Mouse (Mus musculus) CH12.LX (cell line): ENCODE measurements around the gene Gins1. TPM values are rescaled to one million over a fixed set of nuclear protein-coding genes. Genes with fewer than 3 reads are reported as not detected.

Source experiments
- DNase-seq: peaks from one replicate; pipeline ENCODE4 v3.0.0-alpha.2; 2013; ENCODE audit errors: extremely low read depth
- H3K27ac ChIP-seq: 2 replicates; pipeline ENCODE4 v1.5.1; 2012; ENCODE audit warnings: low read depth, mild to moderate bottlenecking, control low read depth, moderate library complexity; ENCODE audit not compliant: insufficient read depth
- H3K27me3 ChIP-seq: replicated peaks from 2 replicates; pipeline ENCODE3; 2012; ENCODE audit warnings: inconsistent platforms
- H3K36me3 ChIP-seq, 2 experiments: replicated peaks in 1 of 2; 2 replicates each; pipeline versions ENCODE3 to v1.6.1; 2012; ENCODE audit warnings: inconsistent platforms in 1 of 2, low read length in 1 of 2, mild to moderate bottlenecking in 1 of 2, mixed read lengths in 1 of 2, moderate library complexity in 1 of 2; ENCODE audit not compliant: control insufficient read depth in 1 of 2, insufficient read depth in 1 of 2
- H3K4me1 ChIP-seq, 2 experiments: 2 replicates each; pipeline ENCODE4 v1.6.1; 2012; ENCODE audit warnings: inconsistent platforms in 1 of 2, moderate library complexity in 1 of 2; ENCODE audit not compliant: insufficient read depth in 2 of 2, control insufficient read depth in 1 of 2
- H3K4me2 ChIP-seq: 2 replicates; pipeline ENCODE4 v1.6.1; 2012; ENCODE audit warnings: low read depth, mild to moderate bottlenecking, control low read depth; ENCODE audit not compliant: poor library complexity, insufficient read depth, severe bottlenecking
- H3K4me3 ChIP-seq, 3 experiments: fragments of 150-350 bp in 1 of 3; sonication (generic) in 1 of 3; replicated peaks in 1 of 3; 2 replicates each; pipeline versions ENCODE3 to v1.5.1; 2011 to 2012; ENCODE audit warnings: low read depth in 2 of 3, low read length in 2 of 3, mild to moderate bottlenecking in 2 of 3, moderate library complexity in 2 of 3, control low read depth in 1 of 3, improper control_type of control experiment in 1 of 3, inconsistent platforms in 1 of 3, mixed read lengths in 1 of 3; ENCODE audit not compliant: poor library complexity in 1 of 3
- H3K79me2 ChIP-seq: replicated peaks from 2 replicates; pipeline ENCODE4 v1.6.1; 2012; ENCODE audit warnings: mild to moderate bottlenecking, moderate library complexity; ENCODE audit not compliant: control insufficient read depth, poor library complexity, insufficient read depth, severe bottlenecking; ENCODE audit errors: extremely low read depth
- H3K9ac ChIP-seq: 2 replicates; pipeline ENCODE4 v1.6.1; 2012; ENCODE audit warnings: low read depth, mild to moderate bottlenecking, control low read depth, moderate library complexity; ENCODE audit not compliant: insufficient read depth
- H3K9me3 ChIP-seq: replicated peaks from 2 replicates; pipeline ENCODE3; 2012; ENCODE audit warnings: low read length, inconsistent platforms, mixed read lengths
- BHLHE40 ChIP-seq: IDR thresholded peaks from 2 replicates; pipeline ENCODE4 v1.6.1; 2011; ENCODE audit warnings: mild to moderate bottlenecking, low read depth, low read length, improper control_type of control experiment
- CHD1 ChIP-seq: IDR thresholded peaks from 2 replicates; pipeline ENCODE4 v1.6.1; 2012; ENCODE audit warnings: low read depth, low read length, improper control_type of control experiment, inconsistent platforms
- CHD2 ChIP-seq: IDR thresholded peaks from 2 replicates; pipeline ENCODE4 v1.6.1; 2011; ENCODE audit warnings: low read length, improper control_type of control experiment
- ELF1 ChIP-seq: IDR thresholded peaks from 2 replicates; pipeline ENCODE4 v1.6.1; 2014; ENCODE audit warnings: low read depth, mild to moderate bottlenecking, inconsistent platforms, low read length, improper control_type of control experiment
- EP300 ChIP-seq: IDR thresholded peaks from 2 replicates; pipeline ENCODE4 v1.6.1; 2011; ENCODE audit warnings: low read length, improper control_type of control experiment
- ETS1 ChIP-seq: conservative IDR thresholded peaks from 2 replicates; pipeline ENCODE4 v1.6.1; 2012; ENCODE audit warnings: low read depth, mild to moderate bottlenecking, inconsistent platforms, low read length, improper control_type of control experiment, moderate library complexity
- HCFC1 ChIP-seq: IDR thresholded peaks from 2 replicates; pipeline ENCODE4 v1.6.1; 2012; ENCODE audit warnings: low read depth, mild to moderate bottlenecking, inconsistent platforms, low read length, improper control_type of control experiment
- KAT2A ChIP-seq: IDR thresholded peaks from 2 replicates; pipeline ENCODE4 v1.6.1; 2012; ENCODE audit warnings: low read length, improper control_type of control experiment, inconsistent platforms; ENCODE audit not compliant: insufficient replicate concordance
- MAX ChIP-seq: IDR thresholded peaks from 2 replicates; pipeline ENCODE4 v1.6.1; 2011; ENCODE audit warnings: low read length, improper control_type of control experiment
- MAZ ChIP-seq: IDR thresholded peaks from 2 replicates; pipeline ENCODE4 v1.6.1; 2012; ENCODE audit warnings: low read depth, mild to moderate bottlenecking, inconsistent platforms, low read length, improper control_type of control experiment, moderate library complexity
- MYC ChIP-seq: IDR thresholded peaks from 2 replicates; pipeline ENCODE4 v1.6.1; 2011; ENCODE audit warnings: low read depth, mild to moderate bottlenecking, improper control_type of control experiment, low read length
- NELFE ChIP-seq: IDR thresholded peaks from 2 replicates; pipeline ENCODE4 v1.6.1; 2011; ENCODE audit warnings: low read depth, low read length, improper control_type of control experiment
- POLR2AphosphoS2 ChIP-seq: IDR thresholded peaks from 2 replicates; pipeline ENCODE4 v1.6.1; 2011; ENCODE audit warnings: low read depth, low read length, improper control_type of control experiment
- RCOR1 ChIP-seq: conservative IDR thresholded peaks from 2 replicates; pipeline ENCODE4 v1.6.1; 2012; ENCODE audit warnings: low read depth, mild to moderate bottlenecking, inconsistent platforms, low read length, improper control_type of control experiment
- SIN3A ChIP-seq: IDR thresholded peaks from 2 replicates; pipeline ENCODE4 v1.6.1; 2012; ENCODE audit warnings: low read length, improper control_type of control experiment, inconsistent platforms
- TCF12 ChIP-seq: IDR thresholded peaks from 2 replicates; pipeline ENCODE4 v1.6.1; 2014; ENCODE audit warnings: low read depth, mild to moderate bottlenecking, inconsistent platforms, low read length, improper control_type of control experiment
- UBTF ChIP-seq: IDR thresholded peaks from 2 replicates; pipeline ENCODE4 v1.6.1; 2012; ENCODE audit warnings: low read depth, mild to moderate bottlenecking, inconsistent platforms, low read length, improper control_type of control experiment, moderate library complexity
- ZC3H11A ChIP-seq: IDR thresholded peaks from 2 replicates; pipeline ENCODE4 v1.6.1; 2012; ENCODE audit warnings: low read depth, mild to moderate bottlenecking, inconsistent platforms, low read length, improper control_type of control experiment
- ZMIZ1 ChIP-seq: IDR thresholded peaks from 2 replicates; pipeline ENCODE4 v1.6.1; 2012; ENCODE audit warnings: low read depth, mild to moderate bottlenecking, inconsistent platforms, low read length, improper control_type of control experiment
- dilution Hi-C: fragments of 300-500 bp; cut with MboI; formaldehyde crosslinking; loops from 2 replicates; pipeline ENCODE4 v1.14.3; 2020; ENCODE audit warnings: low sequenced_read_pairs; ENCODE audit not compliant: extremely low pct_unique_long_range_greater_than_20kb, extremely low pct_ligation_motif_present
- in situ Hi-C: fragments of 300-500 bp; cut with MboI; formaldehyde crosslinking; loops from 3 replicates; pipeline ENCODE4 v1.14.3; 2019; ENCODE audit warnings: low sequenced_read_pairs, low pct_ligation_motif_present, low pct_unique_long_range_greater_than_20kb, mixed read lengths
- polyA plus RNA-seq: library from polyadenylated mRNA; unstranded; fragments of >175 nt; gene quantifications from 2 replicates; pipeline ENCODE4 v1.2.1, GENCODE M21; 2012; ENCODE audit warnings: low read depth; ENCODE audit not compliant: insufficient read length
- total RNA-seq, 2 experiments: library from RNA; depleted of rRNA; stranded (reverse); fragments of 300-350 nt in 1 of 2; fragments of >200 nt in 1 of 2; gene quantifications; 2 replicates each; pipeline ENCODE4 v1.2.3; 2012 to 2014

Gene Gins1
- total and polyA plus RNA-seq, 3 experiments: 41.4 to 76.7 (median 65.9) TPM

GRCm38 (mm10) chr2:150923505-150923904, 18.3 kb downstream of the Gins1 start:
- Histone ChIP-seq H3K27me3 (no peaks in the 10 kb centered on the region), H3K36me3 (peaks cover 3 to 48% of the 10 kb centered on the region in 2 experiments), H3K9ac (no peak overlapping the region), H3K79me2 (peaks cover 4% of the 10 kb centered on the region; the same call in 1 of the 2 replicates)
- DNase-seq: no peak
- TF ChIP-seq NELFE: no peak
- TF ChIP-seq MAZ: no peak
- no peak for TF ChIP-seq CHD2
- no peak for TF ChIP-seq MYC
- TF ChIP-seq POLR2AphosphoS2: no peak
- TF ChIP-seq CHD1: no peak
- TF ChIP-seq ZMIZ1: no peak
- TF ChIP-seq SIN3A: no peak
- TF ChIP-seq, all 38 proteins: peak for 0
- Histone ChIP-seq H3K4me2 (no peak overlapping the region), H3K4me3 (no peak overlapping the region), H3K27ac (no peak overlapping the region), H3K4me1 (peaks cover 7 to 30% of the 10 kb centered on the region in 2 experiments), H3K9me3 (no peaks in the 10 kb centered on the region)
- dilution Hi-C loops (no loop called here), in situ Hi-C loops (no loop called here)

DNA sequence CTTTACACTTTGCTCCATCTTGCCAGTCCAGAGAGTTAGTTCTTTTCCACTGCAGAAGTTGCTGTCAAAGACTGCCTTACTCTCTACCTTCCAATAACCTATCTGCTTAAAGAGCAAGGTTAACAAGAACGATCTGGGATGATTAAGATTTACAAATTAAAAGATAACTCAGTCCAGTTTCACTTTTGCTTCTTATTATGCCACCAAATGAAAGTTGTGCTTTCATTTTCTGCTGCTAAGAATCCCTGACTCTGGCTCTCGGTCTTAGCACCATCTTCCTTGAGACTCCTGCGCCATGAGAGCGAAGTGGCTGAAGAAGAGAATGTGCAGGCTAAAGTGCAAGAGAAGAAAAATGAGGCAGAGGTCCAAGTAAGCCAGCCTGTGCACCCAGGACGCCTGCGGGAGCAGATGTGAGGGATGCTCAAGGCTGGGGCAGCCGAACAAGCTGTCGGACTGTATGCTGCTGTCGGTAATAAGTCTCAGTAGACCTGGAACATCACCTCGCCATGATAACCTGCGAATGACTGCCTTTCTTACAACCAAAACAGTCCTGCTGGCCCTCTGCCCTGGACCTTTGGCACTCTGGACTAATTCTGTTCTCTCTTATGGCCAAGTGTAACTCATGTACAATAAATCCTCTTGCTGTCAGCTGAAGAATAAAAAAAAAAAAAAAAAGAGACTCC, 22.0 kb downstream of the Gins1 start:
- dilution Hi-C loops (no loop called here), in situ Hi-C loops (no loop called here)
- Histone ChIP-seq H3K4me1 (peaks cover 2% of the 10 kb centered on the region in 2 experiments; a peak in 2 of 4 replicates), H3K27ac (no peak overlapping the region), H3K79me2 (no peaks in the 10 kb centered on the region), H3K36me3 (peaks cover 8 to 63% of the 10 kb centered on the region in 2 experiments), H3K9me3 (no peaks in the 10 kb centered on the region), H3K9ac (no peak overlapping the region), H3K27me3 (no peaks in the 10 kb centered on the region), H3K4me3 (no peak overlapping the region), H3K4me2 (no peak overlapping the region)
- TF ChIP-seq EP300: no peak
- no peak for TF ChIP-seq BHLHE40
- no peak for TF ChIP-seq KAT2A
- TF ChIP-seq POLR2AphosphoS2: no peak
- TF ChIP-seq RCOR1: no peak
- no peak for TF ChIP-seq HCFC1
- TF ChIP-seq UBTF: no peak
- TF ChIP-seq CHD2: no peak
- TF ChIP-seq ELF1: no peak
- TF ChIP-seq TCF12: no peak
- TF ChIP-seq ETS1: no peak
- TF ChIP-seq ZC3H11A: no peak
- no peak for TF ChIP-seq MAX
- no peak for DNase-seq
